Mouse (Mus musculus) kidney, adult 11 months (tissue): ENCODE measurements around the gene Gm37240.
"Not testable (repeated sequence)": the region's sequence is repeated elsewhere in the genome, so short reads cannot be mapped to it uniquely, and the experiment has no call there.

Source experiments
- DNase-seq: peaks from one replicate; pipeline ENCODE4 v3.0.0; 2022

The Gm37240 gene

DNA sequence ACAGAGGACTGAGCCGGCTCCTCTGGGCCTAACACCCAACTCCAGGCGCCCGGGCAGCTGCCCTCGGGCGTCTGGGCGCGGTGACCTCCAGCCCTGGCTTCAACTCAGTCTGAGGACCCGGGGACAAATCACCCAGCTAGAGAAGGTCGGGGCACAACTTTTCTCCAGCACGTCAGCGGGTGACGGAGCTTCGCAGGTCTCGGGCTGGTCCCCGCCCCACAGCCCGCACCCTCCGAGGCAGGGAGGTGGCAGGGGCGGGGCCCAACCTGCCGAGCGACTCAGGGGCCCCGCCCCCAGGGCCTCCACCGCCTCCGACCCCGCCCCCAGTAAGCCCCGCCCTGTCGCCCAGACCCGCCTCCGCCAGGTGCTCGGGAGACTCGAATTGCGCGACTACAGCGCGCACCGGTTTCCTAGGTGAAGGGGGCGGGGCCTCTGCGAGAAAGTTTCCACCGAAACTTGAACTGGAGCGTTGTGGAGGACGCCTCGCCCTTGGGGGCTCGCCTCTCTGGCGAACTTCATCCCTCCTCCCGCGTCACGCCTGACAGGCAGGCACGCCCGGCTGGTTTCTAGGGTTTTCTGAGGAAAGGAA, at the start of gene Gm37240, which contains the start of gene Glt28d2:
Gm37240 (minus strand) TSS at position 280 of the 589 bp plus-strand sequence.
Glt28d2 (minus strand) TSS at position 278 of the 589 bp plus-strand sequence.
- peak; percentile 97 for DNase-seq

GRCm38 (mm10) chr3:85933586-85933985, 46.3 kb upstream of the Gm37240 start:
- DNase-seq: no peak

GRCm38 (mm10) chr3:85931859-85932258, 44.5 kb upstream of the Gm37240 start:
- no peak for DNase-seq

- no peak for DNase-seq
Measured at GRCm38 (mm10) chr3:85930671-85931255, 43.4 kb upstream of the Gm37240 start.

DNA sequence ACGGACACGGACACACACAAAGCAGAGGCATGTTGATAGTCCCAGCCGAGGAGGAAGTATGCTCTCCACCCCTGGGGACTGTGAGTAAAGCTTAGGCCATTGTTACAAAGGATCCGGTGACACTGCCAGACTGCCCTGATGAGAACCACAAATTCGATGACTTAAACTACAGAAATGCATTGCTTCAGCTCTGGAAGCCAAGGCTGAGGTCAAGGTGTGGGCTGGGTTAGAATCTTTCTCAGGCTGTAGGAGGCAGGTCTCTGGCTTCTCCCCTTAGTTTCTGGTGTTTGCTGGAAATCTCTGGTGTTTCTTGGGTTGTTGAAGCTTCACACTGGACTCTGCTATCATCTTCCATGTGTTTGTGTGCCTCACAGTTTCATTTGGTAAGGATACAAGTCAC, 42.4 kb upstream of the Gm37240 start:
- DNase-seq: no peak

GRCm38 (mm10) chr3:85928140-85928611, 40.9 kb upstream of the Gm37240 start:
- DNase-seq: no peak

DNA sequence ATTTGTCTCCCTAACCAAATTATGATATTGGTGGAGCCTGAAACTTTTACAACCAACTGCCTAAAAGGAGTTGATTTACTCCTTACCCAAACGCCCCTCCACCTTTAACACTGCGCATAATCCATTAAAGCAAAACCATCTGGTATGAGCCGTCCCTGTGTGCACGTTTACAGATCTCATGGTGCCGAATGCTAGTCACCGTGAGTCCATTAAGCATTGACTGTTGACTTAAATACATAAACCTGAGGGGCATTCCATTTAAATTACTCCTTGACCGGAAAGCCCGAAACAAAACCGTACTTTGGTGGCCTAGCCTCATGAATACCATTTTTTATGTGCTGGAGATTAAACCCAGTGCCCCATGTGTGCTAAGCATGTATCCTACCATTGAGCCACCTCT, 40.0 kb upstream of the Gm37240 start:
- DNase-seq: no peak

GRCm38 (mm10) chr3:85923954-85924945, 36.9 kb upstream of the Gm37240 start:
- DNase-seq: peak; percentile 53

- no peak for DNase-seq
Measured at GRCm38 (mm10) chr3:85923343-85923742, 36.0 kb upstream of the Gm37240 start.

- DNase-seq: peak; percentile 69
Measured at GRCm38 (mm10) chr3:85922331-85922730, 35.0 kb upstream of the Gm37240 start.

DNA sequence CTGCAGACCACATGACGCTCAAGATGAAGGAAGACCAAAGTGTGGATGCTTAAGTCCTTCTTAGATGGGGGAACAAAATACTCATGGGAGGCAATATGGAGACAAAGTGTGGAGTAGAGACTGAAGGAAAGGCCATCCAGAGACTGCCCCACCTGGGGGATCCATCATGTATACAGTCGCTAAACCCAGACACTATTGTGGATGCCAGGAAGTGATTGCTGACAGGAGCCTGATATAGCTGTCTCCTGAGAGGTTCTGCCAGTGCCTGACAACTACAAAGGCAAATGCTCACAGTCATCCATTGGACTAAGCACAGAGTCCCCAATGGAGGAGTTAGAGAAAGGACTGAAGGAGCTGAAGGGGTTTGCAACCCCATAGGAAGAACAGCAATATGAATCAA, 33.4 kb upstream of the Gm37240 start:
- DNase-seq: not testable (repeated sequence)

DNA sequence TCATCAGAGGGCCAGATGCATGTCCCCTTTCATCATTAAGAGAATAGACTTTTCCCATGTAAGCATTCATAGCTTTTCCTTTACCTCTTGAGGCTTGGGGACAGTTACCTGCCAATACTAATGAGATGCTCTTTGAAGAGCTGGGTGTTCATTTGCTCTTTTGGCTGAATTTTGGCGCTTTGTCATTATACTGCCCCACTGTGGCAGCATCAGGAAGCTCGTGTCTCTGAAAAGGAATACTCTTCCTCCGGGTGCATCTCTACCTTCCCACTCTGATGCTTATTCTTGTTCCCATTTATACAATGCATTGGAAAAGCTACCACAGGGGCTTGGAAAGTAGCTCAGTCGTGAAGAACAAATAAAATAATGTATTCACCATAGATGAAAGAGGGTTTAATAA, 30.3 kb upstream of the Gm37240 start:
- DNase-seq: peak; percentile 15

DNA sequence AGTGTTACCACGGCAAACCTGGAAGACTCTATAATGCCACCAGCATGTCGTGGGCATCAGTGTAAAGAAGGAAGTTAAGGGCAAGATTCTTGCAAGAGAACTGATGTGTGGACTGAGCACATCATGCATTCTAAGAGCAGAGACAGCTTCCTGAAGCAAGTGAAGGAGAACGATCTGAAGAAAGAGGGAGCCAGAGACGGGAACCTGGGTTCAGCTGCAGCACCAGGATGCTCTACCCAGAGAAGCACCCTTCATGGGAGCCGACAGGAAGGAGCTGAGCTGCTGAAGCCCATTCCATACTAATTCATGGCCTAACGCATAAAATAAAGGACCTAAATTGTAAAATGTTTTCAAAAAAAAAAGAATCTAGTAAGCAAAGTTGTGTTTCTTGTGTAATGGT, 27.5 kb upstream of the Gm37240 start:
- no peak for DNase-seq

GRCm38 (mm10) chr3:85907136-85907535, 19.8 kb upstream of the Gm37240 start:
- DNase-seq: no peak

DNA sequence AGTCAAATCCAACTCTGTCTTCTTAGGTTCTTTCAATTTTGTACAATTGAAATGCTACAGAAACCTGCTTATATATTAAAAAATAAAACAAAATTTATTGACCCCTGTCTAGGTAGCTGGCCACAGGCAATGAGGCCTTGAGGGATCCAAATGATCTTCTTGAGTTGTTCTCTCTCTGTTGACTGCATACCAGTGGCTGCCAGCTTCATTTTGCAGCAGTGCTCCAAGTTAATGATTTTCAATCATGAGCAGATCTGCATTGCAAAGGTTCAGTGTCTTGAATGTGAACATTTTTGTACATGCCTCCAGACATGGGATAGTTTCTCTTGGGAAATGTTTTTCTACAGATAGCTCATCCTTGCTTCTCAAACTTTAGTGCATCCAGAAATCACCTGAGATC, 17.1 kb upstream of the Gm37240 start:
- DNase-seq: peak; percentile 34

- no peak for DNase-seq
Measured at GRCm38 (mm10) chr3:85895020-85895419, 7.7 kb upstream of the Gm37240 start.

- DNase-seq: no peak
Measured at GRCm38 (mm10) chr3:85891571-85891970, 4.3 kb upstream of the Gm37240 start.

DNA sequence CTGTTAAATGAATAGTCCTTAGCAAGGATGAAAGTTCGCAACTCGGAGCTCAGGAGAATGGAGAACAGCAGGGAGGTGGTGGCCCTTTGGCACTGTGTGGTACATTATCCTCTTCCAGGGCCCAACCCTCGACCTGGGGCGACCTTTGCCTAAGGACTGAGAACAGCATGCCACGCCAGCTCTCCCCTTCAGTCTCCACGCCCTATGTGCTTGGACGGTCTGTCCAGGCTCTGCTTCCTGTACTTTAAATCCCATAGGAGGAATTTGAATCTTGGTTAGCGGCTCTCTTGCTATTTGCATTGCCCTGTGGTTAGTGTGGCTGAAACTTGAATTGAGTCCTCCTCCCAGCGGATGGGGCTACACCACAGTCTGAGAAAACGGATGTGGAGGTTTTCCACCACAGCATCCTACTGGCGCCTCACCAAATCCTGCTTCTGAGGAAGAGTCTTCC, 928 bp upstream of the Gm37240 start:
- peak; percentile 72 for DNase-seq

GRCm38 (mm10) chr3:85886636-85887238, 581 bp downstream of the Gm37240 start:
- no peak for DNase-seq

DNA sequence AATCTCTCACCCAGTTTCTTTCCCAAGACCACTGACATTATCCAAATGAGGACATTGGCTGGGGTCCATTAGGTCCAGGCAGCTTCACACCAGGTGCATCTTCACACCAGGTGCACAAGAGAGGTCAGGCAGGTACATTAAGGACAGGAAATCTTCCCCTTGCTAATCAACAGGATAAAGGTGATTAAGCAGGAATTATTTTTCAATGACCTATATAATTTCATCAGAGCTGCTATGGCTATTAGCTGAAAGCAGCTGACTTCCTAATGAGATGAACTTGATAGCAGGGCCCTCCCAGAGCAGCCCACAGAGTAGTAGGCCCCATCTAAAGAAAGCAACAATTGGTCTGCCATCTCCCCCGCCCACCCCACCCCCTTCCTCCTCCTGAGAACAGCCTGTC, 1.4 kb downstream of the Gm37240 start:
- DNase-seq: no peak

DNA sequence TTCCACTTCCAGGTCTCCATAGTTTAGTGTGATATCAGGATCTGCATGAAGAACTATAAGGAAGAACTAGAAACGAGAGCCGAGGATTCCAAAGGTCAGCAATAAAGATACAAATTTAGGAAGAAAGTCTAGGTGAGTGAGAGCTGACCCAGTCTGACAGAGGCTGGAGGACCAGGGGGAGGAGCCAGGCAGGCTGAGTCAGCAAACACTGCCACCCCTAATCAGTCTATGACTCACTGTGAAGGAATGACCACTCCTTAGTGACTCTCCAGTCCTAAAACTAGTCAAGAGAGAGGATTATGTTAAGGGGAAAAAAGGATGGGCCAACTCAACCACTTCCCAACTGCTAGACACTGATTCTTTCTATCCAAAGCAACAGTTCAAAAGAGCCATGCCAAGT, 6.6 kb downstream of the Gm37240 start:
- DNase-seq: no peak

- no peak for DNase-seq
Measured at GRCm38 (mm10) chr3:85880068-85880467, 7.2 kb downstream of the Gm37240 start.

GRCm38 (mm10) chr3:85878911-85879310, 8.4 kb downstream of the Gm37240 start:
- no peak for DNase-seq
